Mouse (Mus musculus): ENCODE measurements around the gene 4930524N10Rik.

Gene 4930524N10Rik

DNA sequence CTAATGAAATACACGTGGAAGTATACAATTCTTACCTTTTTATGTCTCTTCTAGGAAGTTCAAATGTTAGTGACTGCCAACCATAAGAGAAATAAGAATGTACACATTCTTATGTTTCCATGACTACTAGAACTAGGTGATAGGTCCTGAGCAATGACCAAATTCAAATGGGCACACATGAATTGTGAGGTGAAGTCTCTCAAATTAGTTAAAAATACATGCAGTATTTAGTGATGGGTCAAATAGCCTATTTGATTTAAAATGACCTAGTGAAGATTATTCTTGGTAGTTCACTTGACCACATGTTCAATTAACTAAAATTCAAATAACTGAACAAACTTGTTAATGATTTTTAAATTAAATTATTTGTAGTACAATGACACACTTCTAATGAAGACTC, at the start of gene 4930524N10Rik:
4930524N10Rik (minus strand) TSS at position 101 of the 400 bp plus-strand sequence.
- in situ Hi-C loops (cut with MboI; ENCODE audit: low sequenced_read_pairs): no loop called here

DNA sequence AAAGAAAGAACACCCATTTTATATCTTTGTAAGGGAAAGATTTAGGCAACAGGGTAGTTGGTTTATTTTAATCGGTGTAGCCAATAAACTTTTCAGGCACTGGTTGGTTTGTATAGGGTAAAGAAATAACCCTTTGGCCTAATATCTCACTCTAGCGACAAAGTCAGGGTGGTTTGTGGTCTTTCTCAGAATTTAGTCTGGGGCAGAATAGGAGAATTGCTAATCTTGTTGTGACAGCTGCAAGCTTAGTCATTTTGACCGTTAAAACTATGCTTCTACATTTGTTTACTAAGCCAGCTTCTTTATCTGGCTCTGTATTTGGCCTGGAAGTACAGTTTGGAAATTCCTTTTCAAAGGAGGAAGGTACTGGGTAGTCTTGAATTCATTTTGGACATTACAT, 6.8 kb upstream of the 4930524N10Rik start:
- in situ Hi-C loops (cut with MboI; ENCODE audit: low sequenced_read_pairs): no loop called here

DNA sequence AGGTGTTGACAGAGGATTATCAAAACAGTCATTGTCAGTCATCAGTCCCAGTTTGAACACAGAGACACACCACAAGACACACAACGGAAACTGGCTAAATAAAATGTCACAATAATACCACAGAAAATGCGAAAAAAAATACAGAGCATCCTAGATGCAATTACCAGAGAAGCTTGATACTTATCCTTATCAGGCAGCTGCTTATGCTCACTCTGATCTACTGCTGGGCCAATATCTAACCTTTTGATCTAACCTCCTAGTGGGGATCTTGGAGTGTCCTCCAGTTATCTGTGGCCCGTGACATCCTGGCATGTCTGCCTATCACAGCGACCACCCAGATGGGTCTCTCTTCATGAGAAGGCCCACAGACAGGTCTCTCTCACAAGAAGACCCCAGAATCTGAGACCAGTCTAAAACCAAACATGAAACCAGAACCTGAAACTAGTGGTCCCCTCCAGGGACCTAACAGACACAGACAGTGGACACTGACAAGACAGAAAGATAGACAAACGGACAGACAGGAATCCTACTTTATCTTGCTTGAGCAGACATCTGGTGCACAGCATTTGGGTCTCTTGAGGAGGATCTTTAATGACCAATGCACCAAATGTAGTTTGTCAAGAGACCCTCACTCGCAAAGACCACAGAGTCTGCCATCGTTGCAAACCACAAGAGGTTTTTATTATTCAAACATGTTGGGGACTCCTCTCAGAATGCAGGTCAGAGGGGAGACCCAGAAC, 6.3 kb upstream of the 4930524N10Rik start:
- in situ Hi-C loops (cut with MboI; ENCODE audit: low sequenced_read_pairs): no loop called here

DNA sequence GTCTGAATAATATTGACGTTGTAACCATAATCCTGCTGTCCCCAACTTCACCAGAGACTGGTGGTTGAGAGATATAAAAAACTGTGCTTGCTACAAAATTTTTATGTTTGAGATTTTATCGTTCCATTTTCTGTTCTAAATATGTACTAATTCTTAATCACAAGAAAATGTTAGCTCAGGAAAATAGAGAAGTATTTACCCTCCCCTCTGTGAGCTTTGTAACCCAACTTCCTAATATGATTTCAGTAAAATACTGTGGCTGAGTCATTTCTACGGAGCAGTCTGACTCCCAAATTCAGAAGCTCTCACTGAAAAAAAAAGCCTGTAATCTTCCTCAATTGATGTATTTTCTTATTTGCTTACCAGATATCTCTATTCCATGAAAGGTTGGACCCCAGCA, 4.7 kb upstream of the 4930524N10Rik start:
- in situ Hi-C loops (cut with MboI; ENCODE audit: low sequenced_read_pairs): no loop called here

All from CH12F3 (cell line).